Mouse (Mus musculus) midbrain, postnatal 0 days (tissue): ENCODE data around the gene Nacad. TPM values are rescaled to one million over a fixed set of nuclear protein-coding genes. Genes with fewer than 3 reads are reported as not detected.
A peak's percentile ranks its signal among the peaks of the same experiment; 100 is the strongest.

Source experiments
- ATAC-seq: fragments of 200-750 bp; cut with Nextera tagmentation; 2 replicates; pipeline ENCODE4 v1.8.0; 2017; ENCODE audit warnings: moderate number of reproducible peaks, mild to moderate bottlenecking, moderate TSS enrichment, moderate library complexity; ENCODE audit not compliant: low FRiP score
- DNase-seq: peaks from one replicate; pipeline ENCODE4 v3.0.0-alpha.2; 2015; ENCODE audit warnings: low spot score
- H3K27ac ChIP-seq: fragments of 300-500 bp; sonication (generic); 2 replicates; pipeline ENCODE4 v1.5.1; 2014; ENCODE audit warnings: low read depth, mild to moderate bottlenecking, low read length, mixed read lengths
- H3K27me3 ChIP-seq: fragments of 300-500 bp; sonication (generic); 2 replicates; pipeline ENCODE4 v1.6.1; 2014; ENCODE audit warnings: low read length, control low read depth, mixed read lengths; ENCODE audit not compliant: insufficient read depth
- H3K36me3 ChIP-seq: fragments of 300-500 bp; sonication (generic); 2 replicates; pipeline ENCODE4 v1.6.1; 2014; ENCODE audit warnings: low read length, control low read depth, mixed read lengths; ENCODE audit not compliant: insufficient read depth
- H3K4me1 ChIP-seq: fragments of 300-500 bp; sonication (generic); 2 replicates; pipeline ENCODE4 v1.6.1; 2014; ENCODE audit warnings: mild to moderate bottlenecking, control low read depth, antibody characterized with exemption, low read length, mixed read lengths; ENCODE audit not compliant: insufficient read depth
- H3K4me2 ChIP-seq: fragments of 300-500 bp; sonication (generic); 2 replicates; pipeline ENCODE4 v1.6.1; 2014; ENCODE audit warnings: low read depth, mild to moderate bottlenecking, low read length, mixed read lengths; ENCODE audit not compliant: poor library complexity, severe bottlenecking
- H3K4me3 ChIP-seq: fragments of 300-500 bp; sonication (generic); 2 replicates; pipeline ENCODE4 v1.5.1; 2014; ENCODE audit warnings: low read depth, mild to moderate bottlenecking, low read length, moderate library complexity
- H3K9ac ChIP-seq: fragments of 300-500 bp; sonication (generic); replicated peaks from 2 replicates; pipeline ENCODE4 v1.6.1; 2014; ENCODE audit warnings: mild to moderate bottlenecking, low read length, moderate library complexity, mixed read lengths; ENCODE audit not compliant: poor library complexity, severe bottlenecking
- H3K9me3 ChIP-seq: fragments of 300-500 bp; sonication (generic); 2 replicates; pipeline ENCODE4 v1.6.1; 2016; ENCODE audit warnings: low read length, control low read depth
- CTCF ChIP-seq: IDR thresholded peaks from 2 replicates; pipeline ENCODE4 v1.5.1; 2016; ENCODE audit warnings: antibody characterized with exemption, mild to moderate bottlenecking
- WGBS: fragments of 180-500 bp; shearing (Covaris S2); extraction: QIAGEN DNeasy Blood & Tissue Kit; methylation state at CpG from one replicate; pipeline ENCODE4 v1.1.7; 2014; 5-methylcytosine and 5-hydroxymethylcytosine counted together
- polyA plus RNA-seq: library from polyadenylated mRNA; unstranded; fragments of >200 nt; fragmentation: Nextera tagmentation; extraction: Ambion mirVana; gene quantifications from 2 replicates; pipeline ENCODE4 v1.2.1, GENCODE M21; 2015
- total RNA-seq: library from RNA; depleted of rRNA; stranded (reverse); fragments of >200 nt; gene quantifications from 2 replicates; pipeline ENCODE4 v1.2.3, GENCODE M21; 2014

Gene Nacad
- total and polyA plus RNA-seq, 2 experiments from 2014 or later: 67.6 to 92.3 TPM

DNA sequence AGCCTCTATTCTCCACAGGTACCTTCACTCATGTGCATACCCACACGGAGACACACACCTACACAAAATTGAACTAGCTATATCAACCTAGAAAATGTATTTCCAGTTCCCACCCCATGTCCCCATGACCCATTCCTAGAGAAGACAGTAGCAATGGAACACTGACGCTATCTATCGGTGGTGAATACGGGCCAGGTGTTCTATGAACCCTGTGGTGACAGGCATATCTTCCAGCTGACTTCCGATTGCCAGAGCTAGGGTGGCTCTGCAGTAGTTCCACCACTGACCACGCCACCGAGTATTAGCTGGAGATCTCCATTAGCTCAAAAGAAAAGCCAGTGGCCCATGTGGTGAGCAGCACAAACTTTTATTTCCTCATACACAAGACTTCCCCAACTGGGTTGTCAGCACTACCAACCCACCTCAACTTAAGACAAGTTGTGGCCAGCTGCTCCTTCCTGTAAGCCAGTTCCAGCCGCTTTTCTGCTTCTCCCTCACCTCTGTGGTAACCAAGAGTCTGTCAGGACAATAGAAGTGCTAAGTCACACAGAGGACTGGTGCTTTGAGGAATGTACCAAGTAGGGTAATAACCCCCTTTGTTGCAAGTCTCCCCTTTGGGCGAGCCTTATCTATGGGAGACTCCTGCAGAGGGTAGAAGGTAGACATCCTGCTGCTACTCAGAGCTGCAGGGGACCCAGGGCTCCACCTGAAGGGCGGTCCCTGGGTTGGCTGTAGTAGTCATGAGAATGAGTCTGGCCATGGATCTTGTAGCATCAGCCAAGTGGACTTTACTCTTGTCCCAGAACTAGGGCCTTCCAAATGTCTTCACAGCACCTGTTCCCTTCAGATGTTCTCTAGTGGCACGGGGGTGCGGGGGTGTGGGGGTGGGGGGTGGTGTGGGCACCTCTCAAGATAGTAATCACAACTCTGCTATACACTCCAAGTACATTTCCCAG, 9.7 kb upstream of the Nacad start:
- Histone ChIP-seq H3K36me3 (peaks cover 64% of the 10 kb centered on the region), H3K9ac (no peak overlapping the region), H3K4me3 (no peak overlapping the region), H3K27ac (no peak overlapping the region), H3K4me2 (no peak overlapping the region), H3K4me1 (no peaks in the 10 kb centered on the region), H3K9me3 (no peaks in the 10 kb centered on the region), H3K27me3 (no peaks in the 10 kb centered on the region)
- TF ChIP-seq CTCF: no peak
- DNase-seq (no peak), ATAC-seq (no peak)
- WGBS: 91% methylated on average over 12 of the region's 12 CpGs

DNA sequence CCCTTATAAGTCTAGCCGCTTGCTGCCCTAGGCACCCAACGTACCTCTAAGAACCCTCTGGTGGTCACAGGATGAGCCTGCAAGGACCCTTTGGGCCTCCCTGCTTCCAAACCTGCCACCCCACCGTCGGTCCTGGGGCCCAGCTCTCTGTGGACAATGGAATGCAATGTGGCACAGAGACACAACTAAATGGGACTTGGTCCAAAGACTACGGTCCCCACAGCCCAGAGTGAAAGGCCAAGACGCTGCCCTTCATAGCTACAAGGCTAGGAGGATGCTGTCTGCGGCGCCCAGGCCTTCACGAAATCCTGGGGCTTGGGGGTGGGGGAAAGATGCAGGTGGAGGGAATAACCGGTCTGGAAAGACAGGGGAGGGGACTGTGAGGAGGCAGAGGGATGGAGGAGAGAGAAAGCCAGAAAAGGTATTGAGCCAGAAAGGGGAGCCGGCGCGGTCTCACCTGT, 802 bp downstream of the Nacad start:
- TF ChIP-seq CTCF: peak; percentile 65
- WGBS: 3% methylated on average over 12 of the region's 13 CpGs
- peak overlapping the region; percentile 66 for H3K4me3 ChIP-seq
- H3K4me2 ChIP-seq: peak overlapping the region; percentile 87
- H3K36me3 ChIP-seq: peaks cover 26% of the 10 kb centered on the region
- H3K4me1 ChIP-seq: peaks cover 20% of the 10 kb centered on the region
- peak; percentile 56 for DNase-seq
- H3K9ac ChIP-seq: peak overlapping the region; percentile 92
- peak overlapping the region; percentile 96 for H3K27ac ChIP-seq
- ATAC-seq: peak; percentile 1
- H3K27me3 ChIP-seq: no peaks in the 10 kb centered on the region
- H3K9me3 ChIP-seq: no peaks in the 10 kb centered on the region

DNA sequence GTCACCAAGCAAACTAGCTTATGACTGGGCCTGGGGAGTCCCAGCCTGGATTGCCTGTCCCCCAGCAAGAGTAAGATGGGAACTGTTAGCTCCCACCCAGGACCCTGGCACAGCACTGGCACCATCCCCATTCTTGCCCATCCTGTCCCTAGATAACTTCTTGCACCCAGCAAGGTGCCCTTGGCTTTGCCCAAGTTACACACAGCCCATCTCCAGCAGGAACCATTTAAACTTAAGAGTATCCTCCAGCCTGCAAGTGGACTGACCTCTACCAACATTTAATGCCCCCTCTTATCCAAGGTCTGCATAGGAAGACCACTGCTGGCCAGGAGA, 1.3 kb downstream of the Nacad start:
- ATAC-seq (no peak), DNase-seq (no peak)
- Histone ChIP-seq H3K27ac (peak overlapping the region; percentile 96), H3K9ac (peak overlapping the region; percentile 92), H3K36me3 (peaks cover 27% of the 10 kb centered on the region), H3K4me2 (peak overlapping the region; percentile 87), H3K27me3 (no peaks in the 10 kb centered on the region), H3K4me1 (peaks cover 21% of the 10 kb centered on the region), H3K4me3 (peak overlapping the region; percentile 66), H3K9me3 (no peaks in the 10 kb centered on the region)
- TF ChIP-seq CTCF: no peak

DNA sequence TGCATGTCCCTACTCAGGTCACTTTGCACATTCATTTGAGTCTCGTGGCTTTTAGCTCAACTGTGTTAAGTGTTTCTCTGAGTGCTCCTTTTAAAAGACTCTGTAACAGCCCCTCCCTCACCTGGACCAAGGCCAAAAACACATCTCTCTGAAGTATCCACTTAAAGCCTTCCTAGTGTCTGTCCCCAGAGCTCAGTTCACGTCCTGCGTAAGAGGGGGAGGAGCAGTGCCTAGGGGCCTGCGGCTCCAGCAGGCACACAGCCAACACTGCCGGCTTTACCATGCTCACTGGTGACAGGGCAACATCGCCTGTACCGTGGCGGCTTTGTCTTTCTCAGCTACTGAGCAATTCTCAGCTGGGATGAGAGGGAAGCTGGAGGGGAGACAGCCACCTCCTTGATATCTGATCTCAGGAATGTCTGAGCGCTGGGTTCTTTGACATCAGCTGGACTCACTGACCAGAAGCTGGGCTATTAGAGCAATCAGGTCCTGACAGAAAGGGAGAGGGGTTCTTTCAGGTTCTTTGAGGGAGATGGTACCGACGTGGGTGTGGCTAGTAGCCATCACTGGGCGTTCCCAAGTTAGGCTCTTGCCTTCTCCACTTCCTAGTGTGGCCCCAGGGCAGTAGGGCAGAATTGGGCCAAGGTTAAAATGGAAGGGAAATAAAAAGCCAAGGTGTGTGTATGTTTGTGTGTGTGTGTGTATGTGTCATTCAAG, 1.8 kb downstream of the Nacad start:
- Histone ChIP-seq H3K36me3 (peaks cover 27% of the 10 kb centered on the region), H3K27ac (peak overlapping the region; percentile 96), H3K27me3 (no peaks in the 10 kb centered on the region), H3K9me3 (no peaks in the 10 kb centered on the region), H3K4me2 (peak overlapping the region; percentile 87), H3K4me3 (peak overlapping the region; percentile 66), H3K9ac (peak overlapping the region; percentile 92), H3K4me1 (peaks cover 27% of the 10 kb centered on the region)
- DNase-seq (peak; percentile 82), ATAC-seq (no peak)
- TF ChIP-seq CTCF: no peak
- WGBS: 5% methylated on average over 12 of the region's 12 CpGs

DNA sequence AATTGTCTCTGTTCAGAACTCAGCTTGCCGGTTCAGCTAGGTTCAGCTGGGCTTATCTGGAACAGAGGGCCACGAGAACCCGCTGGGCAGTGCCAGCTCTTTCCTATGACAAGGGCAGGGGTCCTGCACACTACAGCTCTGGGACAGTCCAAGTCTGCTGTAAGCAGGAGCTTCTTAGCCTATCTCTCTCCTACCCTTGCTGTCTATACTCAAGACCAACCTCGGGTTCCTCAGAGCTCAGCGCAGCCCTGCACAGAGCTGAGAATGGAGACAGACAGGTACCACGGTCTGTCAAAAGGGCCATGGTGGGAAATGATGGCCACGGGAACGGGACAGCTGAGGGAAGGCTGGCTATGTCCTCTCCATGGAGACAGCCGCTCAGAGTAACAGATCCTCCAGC, 2.6 kb downstream of the Nacad start:
- no peak for TF ChIP-seq CTCF
- 71% methylated on average over 9 of the region's 9 CpGs for WGBS
- no peaks in the 10 kb centered on the region for H3K27me3 ChIP-seq
- ATAC-seq: no peak
- peaks cover 27% of the 10 kb centered on the region for H3K36me3 ChIP-seq
- peak overlapping the region; percentile 66 for H3K4me3 ChIP-seq
- H3K9me3 ChIP-seq: no peaks in the 10 kb centered on the region
- no peak for DNase-seq
- peak overlapping the region; percentile 87 for H3K4me2 ChIP-seq
- no peak overlapping the region for H3K27ac ChIP-seq
- peak overlapping the region; percentile 92 for H3K9ac ChIP-seq
- peaks cover 35% of the 10 kb centered on the region for H3K4me1 ChIP-seq

DNA sequence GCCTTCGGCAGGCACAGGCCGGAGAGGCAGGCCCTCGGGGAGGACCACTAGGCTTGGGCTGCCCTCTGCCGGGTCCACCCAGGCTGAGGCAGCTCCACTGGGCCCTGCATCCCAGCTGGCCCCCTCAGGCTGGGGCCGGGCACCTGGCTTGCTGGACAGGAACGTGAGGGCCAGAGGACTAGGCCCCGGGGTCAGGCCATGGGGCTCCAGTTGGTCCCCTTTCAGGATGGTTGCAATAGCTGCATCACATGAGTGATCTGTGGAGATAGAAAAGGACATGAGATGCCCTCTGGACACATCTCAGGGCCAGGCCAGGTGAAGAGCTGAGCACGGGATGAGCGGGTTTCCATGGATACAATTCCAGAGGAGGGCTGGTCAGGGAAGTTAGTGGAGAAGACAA, 3.2 kb downstream of the Nacad start:
- Histone ChIP-seq H3K4me1 (peaks cover 37% of the 10 kb centered on the region), H3K27me3 (no peaks in the 10 kb centered on the region), H3K9ac (no peak overlapping the region), H3K4me3 (no peak overlapping the region), H3K27ac (peak overlapping the region; percentile 38; the same call in 1 of the 2 replicates), H3K9me3 (no peaks in the 10 kb centered on the region), H3K4me2 (peak overlapping the region; percentile 87), H3K36me3 (peaks cover 29% of the 10 kb centered on the region)
- ATAC-seq (no peak), DNase-seq (no peak)
- no peak for TF ChIP-seq CTCF
- WGBS: 75% methylated on average over 9 of the region's 9 CpGs
